Mouse (Mus musculus) heart, adult 2 months (tissue): ENCODE data around the gene 1700028P14Rik.
A peak's percentile ranks its signal among the peaks of the same experiment; 100 is the strongest.

Experiments used
- CTCF ChIP-seq: fragments of 200-600 bp; IDR thresholded peaks from 2 replicates; pipeline ENCODE4 v1.8.1; 2022; ENCODE audit warnings: antibody characterized with exemption, mild to moderate bottlenecking, moderate library complexity
- POLR2A ChIP-seq: fragments of 200-500 bp; IDR thresholded peaks from 2 replicates; pipeline ENCODE4 v1.6.1; 2011; ENCODE audit warnings: mild to moderate bottlenecking, low read depth, low read length, control low read depth; ENCODE audit not compliant: insufficient read depth

DNA sequence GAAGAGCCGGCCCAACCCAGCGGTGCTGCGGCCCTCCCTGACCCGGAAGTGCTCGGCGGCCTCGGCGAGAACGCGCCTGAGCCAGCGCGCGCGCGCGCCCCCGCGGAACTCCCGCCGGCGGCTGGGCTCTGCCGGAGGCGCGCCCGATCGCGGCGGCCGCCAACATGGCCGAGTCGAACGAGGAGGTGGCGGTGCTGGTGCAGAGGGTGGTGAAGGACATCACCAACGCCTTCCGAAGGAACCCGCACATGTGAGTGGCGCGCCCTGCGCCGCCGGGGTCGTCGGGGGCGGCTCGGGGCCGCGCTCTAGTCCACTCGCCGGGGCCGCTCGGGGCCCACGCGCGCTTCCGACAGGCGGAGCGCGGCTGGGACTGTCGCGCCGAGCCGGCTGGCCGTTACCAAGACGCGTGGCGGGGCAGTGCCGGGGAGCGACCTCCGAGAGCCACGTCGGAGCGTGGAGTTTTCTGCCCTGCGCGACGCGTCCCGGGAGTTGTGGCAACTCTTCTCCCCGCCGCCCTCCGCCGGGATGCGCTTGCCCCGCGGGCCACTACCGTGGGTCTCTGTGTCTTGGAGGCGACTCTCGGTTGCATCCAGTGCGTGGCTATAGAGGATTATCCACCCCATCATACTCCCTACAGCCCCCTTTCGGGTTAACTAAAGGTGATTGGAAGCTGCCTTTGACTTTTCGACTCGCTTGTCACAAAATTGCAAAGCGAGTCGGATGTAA is 34.8 kb upstream of the 1700028P14Rik start, which contains the start of gene Ptar1:
- TF ChIP-seq CTCF (no peak; the same call in 1 of the 2 replicates), POLR2A (peak; percentile 68)
